ENCODE assay signal across 9 mouse cellular contexts in the genomic region with DNA sequence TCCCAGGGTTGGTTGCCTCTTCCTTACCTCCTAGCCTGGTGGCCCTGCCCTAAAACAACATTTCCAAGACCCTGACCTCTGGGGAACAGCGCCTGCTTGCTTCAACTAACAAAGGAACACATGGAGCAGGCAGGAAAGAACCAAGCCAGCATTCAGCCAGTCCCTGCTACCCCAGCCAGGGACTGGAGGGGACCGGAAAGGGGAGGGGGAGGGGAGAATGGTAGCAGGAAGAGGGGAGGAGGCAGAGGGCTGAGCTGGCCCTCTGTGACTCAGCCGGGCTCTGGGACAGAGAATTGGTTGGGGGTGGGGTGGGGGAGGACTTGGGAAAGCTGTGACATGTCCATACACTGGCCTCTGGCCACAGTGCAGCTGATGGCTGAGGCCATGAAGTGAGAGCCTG. TPM values are rescaled to one million over a fixed set of nuclear protein-coding genes. Genes with fewer than 3 reads are reported as not detected.
DNase-seq lines count a peak whose midpoint lies in the region; ATAC-seq and TF ChIP-seq lines count a peak whose summit lies in the region.
"Had no signal": no experiment of that assay in that cellular context is flagged by ENCODE, and none has a peak within 500 bp of the region (broad histone marks: within the 10 kb centered on the region; RNA-seq: fewer than 3 reads in every experiment).

No protein-coding gene starts in this region.

- intact Hi-C loops in left cerebral cortex, postnatal 25 days (cut with DNase I): no loop called here
- intact Hi-C loops in gastrocnemius, adult 2 months (cut with DNase I): loop anchor here (5.0 kb wide), 1 partner anchor 42 kb away; a partner anchor contains a TSS

- no peak overlapping the region for H3K4me2 ChIP-seq in hindbrain, embryonic 15.5 days
- no peak overlapping the region for H3K4me2 ChIP-seq in liver, embryonic 11.5 days

- H3K27ac ChIP-seq in gastrocnemius, adult 2 months: peak overlapping the region; percentile 79
- peak overlapping the region; percentile 74 for H3K27ac ChIP-seq in hindbrain, embryonic 15.5 days (replicated peaks)
- peak overlapping the region; percentile 73 for H3K27ac ChIP-seq in liver, embryonic 11.5 days (ENCODE audit: low read depth, low read length)

- no peak for TF ChIP-seq CTCF in gastrocnemius, adult 2 months (IDR thresholded peaks at IDR 0.05)

- peaks cover 43% of the 10 kb centered on the region for H3K4me1 ChIP-seq in hindbrain, embryonic 15.5 days (replicated peaks)
- peaks cover 14% of the 10 kb centered on the region for H3K4me1 ChIP-seq in liver, embryonic 11.5 days (replicated peaks; ENCODE audit: control insufficient read depth, insufficient read depth, low read length)

- WGBS in hindbrain, embryonic 15.5 days: 7% methylated on average over 3 of the region's 3 CpGs
- WGBS in liver, embryonic 11.5 days: 13% methylated on average over 3 of the region's 3 CpGs

- H3K4me3 ChIP-seq in gastrocnemius, adult 2 months: no peak overlapping the region
- no peak overlapping the region for H3K4me3 ChIP-seq in hindbrain, embryonic 15.5 days
- H3K4me3 ChIP-seq in liver, embryonic 11.5 days (ENCODE audit: low read depth, low read length): no peak overlapping the region

- no peak overlapping the region for H3K9ac ChIP-seq in hindbrain, embryonic 15.5 days
- peak overlapping the region; percentile 6; the same call in 1 of the 2 replicates for H3K9ac ChIP-seq in liver, embryonic 11.5 days (ENCODE audit: low read depth, low read length)

- H3K9me3 ChIP-seq in hindbrain, embryonic 15.5 days: no peaks in the 10 kb centered on the region
- H3K9me3 ChIP-seq in liver, embryonic 11.5 days (ENCODE audit: control insufficient read depth, low read length): no peaks in the 10 kb centered on the region

- DNase-seq in left cerebral cortex, postnatal 25 days (ENCODE audit: low spot score in 2 of 2): peak; percentile 23 to 62
- DNase-seq in left cerebral cortex, adult 11 months (ENCODE audit: low spot score): no peak
- peak; percentile 91 for DNase-seq in brain, adult 2 months (ENCODE audit: low read depth, low spot score)
- peak; percentile 77 for DNase-seq in gastrocnemius, adult 2 months
- peak; percentile 52 for DNase-seq in liver, embryonic 11.5 days (ENCODE audit: low spot score)
- DNase-seq in neural tube, embryonic 10.5 days (ENCODE audit: extremely low spot score, low spot score): peak; percentile 61

- ATAC-seq in hindbrain, embryonic 15.5 days (ENCODE audit: low FRiP score, low read depth): peak; percentile 80
- ATAC-seq in liver, embryonic 11.5 days (replicated peaks; ENCODE audit: low FRiP score): peak; percentile 79
- ATAC-seq in megakaryocyte-erythroid progenitor cell, adult 5-6 weeks (replicated peaks; ENCODE audit: low FRiP score, low TSS enrichment, poor library complexity, severe bottlenecking): no peak

- no peaks in the 10 kb centered on the region for H3K27me3 ChIP-seq in hindbrain, embryonic 15.5 days
- no peaks in the 10 kb centered on the region for H3K27me3 ChIP-seq in liver, embryonic 11.5 days (replicated peaks; ENCODE audit: control insufficient read depth, insufficient read depth, low read length)

- H3K36me3 ChIP-seq in hindbrain, embryonic 15.5 days: peaks cover 15% of the 10 kb centered on the region
- H3K36me3 ChIP-seq in liver, embryonic 11.5 days (ENCODE audit: control insufficient read depth, insufficient read depth, low read length): no peaks in the 10 kb centered on the region; the same call in 1 of the 2 replicates

RNA-seq across cellular contexts. Expression of a gene that starts 12.3 kb away (rescaled TPM):
- 100 to 1,000 TPM; 106 to 120 TPM for total RNA-seq in left cerebral cortex, postnatal 25 days (2021)
- 1 to 10 TPM; 3.0 to 4.2 TPM for total RNA-seq in gastrocnemius, adult 2 months (2021)
- 13.8 and 14.9 TPM in 2 replicates for polyA plus RNA-seq in hindbrain, embryonic 15.5 days (2015; fragmentation: Nextera tagmentation; extraction: Ambion mirVana)
- polyA plus RNA-seq in liver, embryonic 11.5 days (2014; fragmentation: Nextera tagmentation; extraction: Ambion mirVana): 1.4 and 1.7 TPM in 2 replicates
- 4.6 and 5.6 TPM in 2 replicates for total RNA-seq in megakaryocyte-erythroid progenitor cell, adult 5-6 weeks (2014; fragmentation: Nextera tagmentation)
- 7.0 and 8.3 TPM in 2 replicates for total RNA-seq in megakaryocyte-erythroid progenitor cell, adult 5-6 weeks (2017)

RNA-seq across cellular contexts. Expression of a gene that starts 20.1 kb away (rescaled TPM):
- total RNA-seq in left cerebral cortex, postnatal 25 days (2021): under 1 TPM; 0.16 to 0.23 TPM
- not detected for total RNA-seq in gastrocnemius, adult 2 months (2021)
- 0.47 and 0.88 TPM in 2 replicates for polyA plus RNA-seq in hindbrain, embryonic 15.5 days (2015; fragmentation: Nextera tagmentation; extraction: Ambion mirVana)
- polyA plus RNA-seq in liver, embryonic 11.5 days (2014; fragmentation: Nextera tagmentation; extraction: Ambion mirVana): not detected in 2 replicates
- total RNA-seq in megakaryocyte-erythroid progenitor cell, adult 5-6 weeks (2014; fragmentation: Nextera tagmentation): not detected in 2 replicates
- not detected in 2 replicates for total RNA-seq in megakaryocyte-erythroid progenitor cell, adult 5-6 weeks (2017)
- total RNA-seq: MEL had no signal

RNA-seq across cellular contexts. Expression of a gene that starts 41.3 kb away (rescaled TPM):
- total RNA-seq in left cerebral cortex, postnatal 25 days (2021): 10 to 100 TPM; 56.1 to 61.2 TPM
- total RNA-seq in gastrocnemius, adult 2 months (2021): 10 to 100 TPM; 18.3 to 19.8 TPM
- 190 and 194 TPM in 2 replicates for polyA plus RNA-seq in hindbrain, embryonic 15.5 days (2015; fragmentation: Nextera tagmentation; extraction: Ambion mirVana)
- 363 and 374 TPM in 2 replicates for polyA plus RNA-seq in liver, embryonic 11.5 days (2014; fragmentation: Nextera tagmentation; extraction: Ambion mirVana)
- total RNA-seq in megakaryocyte-erythroid progenitor cell, adult 5-6 weeks (2014; fragmentation: Nextera tagmentation): 241 and 279 TPM in 2 replicates
- 113 and 125 TPM in 2 replicates for total RNA-seq in megakaryocyte-erythroid progenitor cell, adult 5-6 weeks (2017)

Comparison
In these comparisons a context has a peak if more than half of its experiments do, and no peak if none do; other contexts are left out.
1. RNA of a gene that starts 12.3 kb away (total RNA-seq): 106 to 120 TPM in left cerebral cortex, postnatal 25 days; 4.6 to 8.3 TPM in megakaryocyte-erythroid progenitor cell, adult 5-6 weeks and 3.0 to 4.2 TPM in gastrocnemius, adult 2 months; every median in the first group is over 10 times any median in the second.
2. Peak in every context shown above with its lines, with median percentiles within 50 percentile points of each other: H3K27ac ChIP-seq.